Comparison of ENCODE assay signal across 9 mouse cellular contexts in genomic region chr5:129217481-129218221, GRCm38 (mm10).
DNase-seq lines count a peak whose midpoint lies in the region; ATAC-seq and TF ChIP-seq lines count a peak whose summit lies in the region.
"Had no signal": no experiment of that assay in that cellular context is flagged by ENCODE, and none has a peak within 500 bp of the region (broad histone marks: within the 10 kb centered on the region; RNA-seq: fewer than 3 reads in every experiment).

No protein-coding gene starts in this region.

- no peak for ATAC-seq in lung, embryonic 15.5 days (ENCODE audit: borderline replicate concordance, extremely low read depth, low FRiP score, low TSS enrichment)
- ATAC-seq in hindbrain, embryonic 14.5 days (ENCODE audit: low FRiP score) = no peak
- ATAC-seq in midbrain, embryonic 13.5 days = no peak
- no peak for ATAC-seq in granulocyte monocyte progenitor cell, adult 5-6 weeks (replicated peaks; ENCODE audit: poor library complexity, severe bottlenecking)

- no peak for DNase-seq in lung, adult 2 months
- DNase-seq in c-Kit-positive CD71-positive TER-119-negative erythroid progenitor cells, embryonic 14.5 days (ENCODE audit: low read depth) = peak; percentile 11
- DNase-seq in hindbrain, embryonic 14.5 days (ENCODE audit: low spot score) = no peak
- DNase-seq in layer of hippocampus, postnatal 14 days (ENCODE audit: low spot score in 2 of 2) = no peak
- DNase-seq in Muller cell, postnatal 12 days (ENCODE audit: inconsistent ontology term) = no peak

- no peak for TF ChIP-seq POLR2A in lung, adult 2 months (IDR thresholded peaks at IDR 0.05; ENCODE audit: borderline replicate concordance, extremely low read depth, low read depth, low read length)

- H3K4me3 ChIP-seq in lung, embryonic 15.5 days = no peak overlapping the region
- H3K4me3 ChIP-seq in lung, adult 2 months (replicated peaks; ENCODE audit: extremely low read depth, low read depth, low read length) = no peak overlapping the region
- no peak overlapping the region for H3K4me3 ChIP-seq in hindbrain, embryonic 14.5 days (replicated peaks; ENCODE audit: low read length)
- no peak overlapping the region; the same call in 1 of the 2 replicates for H3K4me3 ChIP-seq in midbrain, embryonic 13.5 days (replicated peaks)

- H3K36me3 ChIP-seq in lung, embryonic 15.5 days = no peaks in the 10 kb centered on the region
- no peaks in the 10 kb centered on the region for H3K36me3 ChIP-seq in hindbrain, embryonic 14.5 days (replicated peaks; ENCODE audit: control insufficient read depth, insufficient read depth)
- no peaks in the 10 kb centered on the region for H3K36me3 ChIP-seq in midbrain, embryonic 13.5 days

- TF ChIP-seq CTCF in lung, adult 2 months (IDR thresholded peaks at IDR 0.05; ENCODE audit: insufficient read depth, low read length) = no peak

- no peaks in the 10 kb centered on the region for H3K27me3 ChIP-seq in lung, embryonic 15.5 days
- no peaks in the 10 kb centered on the region for H3K27me3 ChIP-seq in hindbrain, embryonic 14.5 days (ENCODE audit: control insufficient read depth, insufficient read depth, low read length)
- no peaks in the 10 kb centered on the region for H3K27me3 ChIP-seq in midbrain, embryonic 13.5 days

- H3K4me2 ChIP-seq in lung, embryonic 15.5 days = peak overlapping the region; percentile 30; the same call in 1 of the 2 replicates
- peak overlapping the region; percentile 25 for H3K4me2 ChIP-seq in hindbrain, embryonic 14.5 days (replicated peaks)
- peak overlapping the region; percentile 35 for H3K4me2 ChIP-seq in midbrain, embryonic 13.5 days (replicated peaks)

- no peak overlapping the region for H3K27ac ChIP-seq in lung, embryonic 15.5 days
- peak overlapping the region; percentile 69; the same call in 1 of the 2 replicates for H3K27ac ChIP-seq in hindbrain, embryonic 14.5 days
- H3K27ac ChIP-seq in midbrain, embryonic 13.5 days = peak overlapping the region; percentile 44; the same call in 1 of the 2 replicates
- H3K27ac ChIP-seq: liver, embryonic 14.5 days had no signal

- 8% methylated on average over 22 of the region's 22 CpGs for WGBS in lung, embryonic 15.5 days
- WGBS in lung, adult 2 months = 13% methylated on average over 22 of the region's 22 CpGs
- 8% methylated on average over 22 of the region's 22 CpGs for WGBS in hindbrain, embryonic 14.5 days
- 12% methylated on average over 22 of the region's 22 CpGs for WGBS in midbrain, embryonic 13.5 days

- H3K4me1 ChIP-seq in lung, embryonic 15.5 days = no peaks in the 10 kb centered on the region
- no peaks in the 10 kb centered on the region for H3K4me1 ChIP-seq in lung, adult 2 months (ENCODE audit: control insufficient read depth, insufficient read depth, low read length)
- H3K4me1 ChIP-seq in hindbrain, embryonic 14.5 days (replicated peaks; ENCODE audit: control insufficient read depth, insufficient read depth, low read length) = peaks cover 18% of the 10 kb centered on the region
- H3K4me1 ChIP-seq in midbrain, embryonic 13.5 days (replicated peaks) = peaks cover 42% of the 10 kb centered on the region

- H3K9ac ChIP-seq in lung, embryonic 15.5 days = no peak overlapping the region
- no peak overlapping the region for H3K9ac ChIP-seq in hindbrain, embryonic 14.5 days
- no peak overlapping the region for H3K9ac ChIP-seq in midbrain, embryonic 13.5 days (replicated peaks)
- H3K9ac ChIP-seq: liver, embryonic 14.5 days had no signal

- no peaks in the 10 kb centered on the region for H3K9me3 ChIP-seq in lung, embryonic 15.5 days
- H3K9me3 ChIP-seq in hindbrain, embryonic 14.5 days (ENCODE audit: control insufficient read depth, low read length) = no peaks in the 10 kb centered on the region
- no peaks in the 10 kb centered on the region for H3K9me3 ChIP-seq in midbrain, embryonic 13.5 days
